Mouse (Mus musculus): Measurements from ENCODE around the gene Hps1. TPM values are rescaled to one million over a fixed set of nuclear protein-coding genes. Genes with fewer than 3 reads are reported as not detected.
"Not testable (repeated sequence)": the region's sequence is repeated elsewhere in the genome, so short reads cannot be mapped to it uniquely, and the experiment has no call there.

Gene Hps1
- 1 to 10 TPM; 2.8 to 3.6 TPM for total RNA-seq (2021)

DNA sequence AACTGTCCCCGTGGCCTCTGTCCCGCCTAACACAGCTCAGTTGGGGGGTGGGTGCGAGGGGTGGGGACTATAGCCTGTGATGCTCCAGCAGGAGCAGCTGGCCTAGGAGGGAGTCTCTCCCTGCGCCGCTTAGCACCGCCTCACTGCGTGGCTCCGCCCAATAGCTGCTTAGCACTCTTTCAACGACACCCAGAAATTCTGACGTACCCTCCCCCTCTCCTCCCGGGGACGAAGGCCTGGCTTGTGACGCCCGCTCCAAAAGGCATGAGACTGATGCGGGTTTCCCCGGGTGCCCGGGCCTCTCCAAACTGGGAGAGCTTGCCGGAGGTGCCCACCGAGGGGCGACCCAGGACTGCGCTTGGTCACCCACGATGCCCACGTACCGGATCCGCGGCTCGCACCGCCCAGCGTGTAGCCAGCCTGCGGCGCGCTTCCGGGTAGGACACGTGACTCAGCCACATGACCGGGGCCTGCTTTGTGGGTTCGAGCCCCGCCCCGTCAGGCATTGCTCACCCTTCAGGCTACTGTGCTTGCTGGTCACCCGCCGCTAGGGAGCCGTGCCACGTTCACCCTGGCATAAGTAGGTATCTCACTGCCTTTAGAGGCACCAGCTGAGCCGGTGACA lies at the start of gene Hps1:
Gene Hps1, minus strand, starts transcription at position 448 of the 625 bp plus-strand sequence.
- intact Hi-C loops (cut with DNase I), result no loop called here
- peak; percentile 90 to 91 for DNase-seq

DNA sequence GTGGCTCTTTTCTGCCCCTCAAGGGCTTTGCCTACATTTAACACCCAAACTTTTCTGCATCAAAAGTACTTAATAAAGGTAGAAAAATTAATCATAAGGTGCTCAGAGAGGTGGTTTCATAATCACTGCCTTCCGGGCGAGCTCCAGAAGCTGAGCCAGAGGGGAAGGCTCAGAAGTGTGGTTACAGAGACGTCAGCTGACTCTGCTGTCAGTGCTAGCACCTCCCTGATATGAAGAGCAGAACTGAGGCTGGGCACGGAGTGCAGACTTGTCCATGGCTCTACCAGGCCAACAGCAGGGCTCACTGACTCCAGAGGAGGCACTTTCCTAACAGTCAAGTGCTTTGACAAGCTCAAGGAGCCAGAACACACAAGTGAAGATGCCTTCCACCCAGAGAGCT lies 49.4 kb upstream of the Hps1 start:
- DNase-seq, result no peak
- intact Hi-C loops (cut with DNase I), result no loop called here

DNA sequence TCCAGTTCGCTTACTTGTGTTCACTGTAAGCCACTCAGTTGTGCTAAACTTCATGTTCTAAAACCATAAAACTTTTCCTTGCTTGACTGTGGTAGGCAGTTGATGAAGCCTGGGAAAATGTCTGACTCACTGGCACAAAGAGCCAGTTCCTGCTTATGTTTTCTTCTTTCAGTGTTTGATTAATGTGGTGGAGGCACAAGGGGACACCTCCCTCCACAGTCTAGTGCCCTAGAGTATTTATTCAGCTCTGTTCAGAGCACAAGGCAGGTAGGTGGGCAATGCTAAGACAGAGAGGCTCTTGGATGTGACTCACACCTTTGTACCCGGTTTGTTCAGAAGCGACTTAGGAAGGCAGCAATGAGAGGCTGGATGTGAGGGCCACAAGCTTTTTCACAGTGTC lies 48.1 kb upstream of the Hps1 start:
- intact Hi-C loops (cut with DNase I), result no loop called here
- DNase-seq, result no peak

DNA sequence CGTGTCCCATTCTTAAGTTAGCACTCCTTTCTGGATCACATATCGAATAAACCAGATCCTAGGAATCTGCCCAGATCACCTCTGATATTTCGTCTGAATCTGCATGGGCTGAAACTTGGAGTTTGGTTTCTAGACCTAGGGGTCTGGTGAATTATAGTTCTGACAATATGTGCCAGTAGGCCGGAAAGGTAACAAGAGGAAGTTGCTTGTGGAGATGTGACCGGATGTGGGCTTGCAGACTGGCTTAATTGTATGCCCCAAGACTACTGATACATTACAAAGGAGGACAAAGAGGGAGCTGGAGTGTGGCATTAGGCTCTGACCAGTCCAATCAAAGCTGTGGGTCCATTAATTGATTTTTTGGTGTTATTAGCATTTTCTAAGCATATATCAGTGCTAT lies 40.3 kb upstream of the Hps1 start:
- no peak for DNase-seq
- intact Hi-C loops (cut with DNase I), result no loop called here

DNA sequence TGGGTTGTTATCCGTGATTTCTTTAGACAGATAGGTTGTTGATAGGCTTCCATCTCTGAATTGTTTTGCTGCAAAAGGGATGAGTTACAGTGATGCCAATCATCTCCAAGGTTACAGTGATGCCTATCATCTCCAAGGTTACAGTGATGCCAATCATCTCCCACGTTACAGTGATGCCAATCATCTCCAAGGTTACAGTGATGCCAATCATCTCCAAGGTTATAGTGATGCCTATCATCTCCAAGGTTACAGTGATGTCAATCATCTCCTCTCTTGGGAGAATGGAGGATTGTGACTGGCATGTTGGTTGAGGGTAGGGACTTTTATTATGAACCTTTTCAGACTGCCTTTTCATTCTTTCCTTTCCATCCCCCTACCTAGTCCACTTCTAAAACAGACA lies 38.0 kb upstream of the Hps1 start:
- intact Hi-C loops (cut with DNase I), result no loop called here
- no peak for DNase-seq

DNA sequence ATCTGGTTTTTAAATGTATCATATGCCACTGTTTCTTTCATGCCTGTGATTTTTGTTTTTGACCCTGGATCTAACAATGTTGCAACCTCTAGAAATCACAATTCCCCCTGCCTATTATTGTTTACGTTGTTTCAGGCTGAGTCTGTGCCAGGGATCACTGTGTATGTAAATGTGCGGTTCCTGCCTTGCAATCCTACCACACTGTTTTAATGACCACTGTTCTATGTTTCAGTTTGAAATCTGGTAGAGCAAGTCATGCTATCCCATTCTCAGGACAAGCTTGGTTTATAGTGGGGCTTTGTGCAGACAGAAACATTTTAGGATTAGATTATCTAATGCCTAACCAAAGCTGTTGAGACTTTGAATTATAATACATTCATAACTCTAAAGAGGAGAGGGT lies 36.5 kb upstream of the Hps1 start:
- intact Hi-C loops (cut with DNase I), result no loop called here
- DNase-seq, result no peak

DNA sequence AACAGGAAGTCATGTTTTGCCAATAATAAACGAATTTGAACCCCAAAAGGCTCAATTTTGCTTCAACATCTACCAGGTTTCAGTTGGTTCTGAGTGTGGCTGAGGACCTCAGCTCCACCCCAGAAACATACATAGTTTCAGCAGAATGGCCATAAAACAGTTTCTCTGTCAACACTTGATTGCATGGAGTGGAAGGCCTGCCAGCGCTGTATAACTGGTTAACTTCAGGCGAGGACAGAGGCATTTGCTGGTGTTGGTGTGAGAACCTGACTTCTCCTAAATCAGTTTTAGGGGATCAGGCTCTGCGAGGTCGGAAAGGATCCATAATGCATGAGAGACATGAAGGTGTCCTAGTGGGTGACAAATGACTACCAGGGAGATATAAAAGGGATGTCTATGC lies 30.4 kb upstream of the Hps1 start:
- DNase-seq, result no peak
- intact Hi-C loops (cut with DNase I), result no loop called here

DNA sequence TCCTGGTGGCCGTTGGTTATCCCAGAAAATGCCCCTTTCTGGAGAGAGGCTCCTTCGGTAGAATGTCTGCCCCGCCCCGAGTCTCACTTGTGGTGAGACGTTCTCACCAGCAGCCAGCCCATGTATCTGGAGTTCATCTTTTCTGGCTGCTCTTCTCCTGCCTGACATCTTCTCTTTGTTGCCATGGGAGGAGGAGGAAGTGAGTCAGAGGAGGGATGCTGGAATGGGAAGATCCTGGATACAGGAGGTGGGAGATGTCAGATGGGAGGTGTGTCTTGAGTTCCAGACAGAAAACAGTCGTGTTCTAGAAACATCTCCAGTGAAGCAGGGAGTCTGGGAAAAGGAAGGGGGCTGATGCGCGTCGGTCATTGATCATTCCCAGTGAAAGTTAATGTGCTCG lies 29.7 kb upstream of the Hps1 start:
- DNase-seq, result no peak
- intact Hi-C loops (cut with DNase I), result no loop called here

DNA sequence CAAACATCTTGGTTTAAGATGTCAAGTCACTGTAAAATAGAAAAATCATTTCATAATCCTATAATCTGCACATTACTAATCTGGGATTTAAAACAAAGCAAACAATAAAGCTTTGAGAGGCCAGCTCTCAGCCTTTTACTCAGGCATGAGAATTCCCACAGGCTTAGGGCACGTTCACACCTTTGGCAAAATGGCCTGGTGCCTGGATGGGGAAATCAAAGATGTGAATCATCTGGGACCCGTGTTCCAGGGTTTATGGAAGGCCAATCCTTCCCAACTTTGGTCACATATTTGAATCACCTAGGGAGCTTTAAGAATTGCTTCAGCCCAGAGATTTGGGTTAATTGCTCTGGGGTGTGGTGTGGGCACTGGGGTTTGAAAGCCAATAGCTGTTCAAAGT lies 18.1 kb upstream of the Hps1 start:
- intact Hi-C loops (cut with DNase I), result loop anchor here (5.0 kb wide), 1 partner anchor 679 kb away; no protein-coding TSS in a partner anchor

DNA sequence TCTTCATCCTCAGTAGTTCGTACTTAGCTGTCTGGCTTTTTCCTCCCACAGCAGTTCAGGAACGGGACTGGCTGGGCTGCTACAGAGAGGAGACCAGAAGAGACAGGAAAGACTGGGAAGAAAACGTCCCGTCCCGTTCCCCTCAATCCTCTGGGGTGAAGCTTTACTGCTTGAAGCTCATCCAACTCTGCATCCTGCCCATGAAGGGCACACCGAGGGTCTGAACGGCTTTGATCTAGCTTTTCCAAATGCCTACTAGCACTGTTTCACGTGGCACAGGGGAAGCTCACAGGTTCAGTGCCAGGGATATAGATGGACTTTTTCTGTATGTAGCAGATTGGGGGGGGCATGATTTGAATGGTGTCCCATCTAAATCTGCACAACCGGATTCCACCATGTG lies 16.0 kb upstream of the Hps1 start:
- DNase-seq, result no peak
- intact Hi-C loops (cut with DNase I), result loop anchor here (1.0 to 5.0 kb wide), 4 partner anchors 231 to 682 kb away; no protein-coding TSS in a partner anchor

More for the DNA sequence above, 18.1 kb upstream of the Hps1 start:
- no peak for DNase-seq

DNA sequence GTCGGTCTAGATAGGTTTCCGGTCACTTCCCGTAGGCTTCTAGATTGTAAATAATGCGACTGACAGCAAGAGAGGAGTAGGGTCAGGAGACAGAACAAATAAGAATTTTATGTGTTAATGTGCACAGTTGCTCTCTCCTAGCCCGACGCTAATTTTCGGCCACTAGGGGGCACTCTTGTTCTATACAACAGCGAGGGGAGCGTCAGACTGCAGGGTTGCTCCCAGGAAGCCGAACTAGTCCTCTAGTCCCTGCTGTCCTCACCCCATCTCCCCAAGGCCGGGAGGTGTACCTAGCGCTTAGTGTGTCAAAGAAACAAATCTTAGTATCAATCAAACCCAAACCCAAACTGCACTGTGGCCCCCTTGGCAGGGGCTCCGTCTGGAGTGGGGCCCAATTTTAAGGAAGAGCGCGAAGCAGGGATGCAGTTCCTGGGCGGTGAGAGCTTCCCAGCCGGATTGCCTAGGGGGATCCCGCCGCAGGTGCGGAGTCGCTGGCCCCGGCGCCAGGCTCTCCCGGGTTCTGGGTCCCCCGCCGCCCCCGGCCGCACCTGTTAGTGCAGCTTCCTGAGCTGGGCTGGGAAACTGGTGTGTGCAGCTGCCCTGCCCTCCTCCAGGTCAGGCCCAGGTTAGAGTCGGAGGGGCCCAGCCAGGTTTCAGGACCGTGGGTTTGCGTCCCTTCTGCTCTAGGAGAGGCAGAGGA lies 15.3 kb upstream of the Hps1 start:
- intact Hi-C loops (cut with DNase I), result loop anchor here (1.0 to 5.0 kb wide), 4 partner anchors 232 to 682 kb away; no protein-coding TSS in a partner anchor
- DNase-seq, result peak; percentile 88 to 95

DNA sequence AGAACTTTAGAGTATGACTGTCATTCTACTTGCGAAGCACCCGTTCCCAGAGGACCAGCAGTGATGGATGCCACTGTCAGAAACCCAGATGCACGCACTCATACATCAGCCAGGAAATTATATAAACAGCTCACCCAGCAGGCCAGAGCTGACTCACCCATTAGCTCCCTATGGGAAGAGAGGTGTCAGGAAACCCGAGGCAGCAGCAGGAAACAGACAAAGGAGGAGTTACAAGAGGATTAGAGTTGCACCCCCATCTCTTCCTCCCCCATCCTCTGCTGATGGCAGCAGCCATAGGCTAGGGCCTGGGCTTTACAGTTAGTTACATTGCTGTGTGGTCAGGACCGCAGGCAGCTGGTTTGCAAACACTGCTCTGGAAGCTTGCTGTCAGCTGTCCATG lies 8.5 kb upstream of the Hps1 start:
- DNase-seq, result peak in 1 of 2 experiments; percentile 12
- intact Hi-C loops (cut with DNase I), result no loop called here

DNA sequence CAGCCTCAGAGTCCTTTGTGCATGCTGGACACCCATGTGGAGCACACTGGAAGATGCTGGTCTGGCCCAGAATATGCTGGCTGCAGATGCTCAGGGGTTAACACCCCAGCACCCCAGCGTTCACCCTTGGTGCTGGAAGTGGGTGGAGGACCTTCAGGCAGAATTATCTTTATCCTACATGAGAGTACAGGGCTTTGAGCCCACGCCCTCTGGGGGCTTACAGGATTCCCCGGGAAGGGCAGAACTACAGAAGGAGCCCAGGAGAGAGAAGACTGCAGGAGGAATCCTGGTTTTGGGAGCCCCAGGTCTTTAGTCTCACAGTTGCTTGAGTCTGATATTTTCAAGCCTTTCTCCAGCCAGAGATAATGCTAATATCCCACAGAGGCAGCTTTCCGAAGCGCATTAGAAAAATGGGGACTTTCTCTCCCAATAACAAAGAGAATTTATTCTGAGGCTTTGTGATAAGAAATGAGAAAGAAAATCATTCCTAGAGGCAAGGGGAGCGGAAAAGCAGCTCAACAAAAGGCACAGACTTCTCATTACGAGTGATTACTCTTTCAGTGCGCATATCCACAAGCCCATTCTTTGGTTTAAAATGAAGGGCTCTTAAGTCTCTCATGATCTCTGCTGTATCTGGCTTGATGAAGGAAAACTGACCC lies 5.9 kb upstream of the Hps1 start:
- intact Hi-C loops (cut with DNase I), result no loop called here
- no peak for DNase-seq

DNA sequence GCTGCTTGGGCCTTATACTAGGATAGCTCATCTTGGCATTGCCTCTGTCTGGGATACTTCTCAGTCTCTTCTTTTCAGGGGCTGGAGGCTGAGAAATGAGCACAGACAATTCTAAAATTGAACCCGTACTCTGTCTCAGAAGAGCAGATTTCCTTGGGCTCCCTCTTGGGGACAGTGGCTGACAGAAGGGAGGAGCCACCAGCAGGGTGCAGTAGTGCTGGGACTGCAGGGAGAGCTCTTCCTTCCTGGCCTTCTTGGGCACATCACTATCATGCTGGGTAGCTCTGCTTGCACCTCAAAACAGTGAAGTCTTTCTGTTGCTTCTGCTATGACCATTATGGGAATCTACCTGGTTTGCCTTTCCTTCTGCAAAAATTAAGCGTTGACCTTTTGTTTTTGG lies 5.4 kb upstream of the Hps1 start:
- DNase-seq, result no peak
- intact Hi-C loops (cut with DNase I), result no loop called here

DNA sequence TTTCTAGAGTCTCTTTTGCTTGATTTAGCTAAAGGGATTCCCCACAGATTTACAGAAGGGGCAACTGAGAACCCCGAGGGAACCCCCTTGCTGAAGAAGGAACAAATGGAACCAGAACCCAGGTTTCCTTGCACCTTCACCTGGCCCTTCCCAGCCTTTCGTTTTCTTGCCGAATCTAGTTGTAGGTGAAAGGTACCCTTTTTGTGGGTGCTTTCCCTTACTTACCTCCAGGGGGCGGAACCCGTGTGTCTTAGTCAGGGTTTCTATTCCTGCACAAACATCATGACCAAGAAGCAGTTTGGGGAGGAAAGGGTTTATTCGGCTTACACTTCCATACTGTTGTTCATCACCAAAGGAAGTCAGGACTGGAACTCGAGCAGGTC lies 369 bp upstream of the Hps1 start:
- intact Hi-C loops (cut with DNase I); DNase-seq: not testable (repeated sequence)

DNA sequence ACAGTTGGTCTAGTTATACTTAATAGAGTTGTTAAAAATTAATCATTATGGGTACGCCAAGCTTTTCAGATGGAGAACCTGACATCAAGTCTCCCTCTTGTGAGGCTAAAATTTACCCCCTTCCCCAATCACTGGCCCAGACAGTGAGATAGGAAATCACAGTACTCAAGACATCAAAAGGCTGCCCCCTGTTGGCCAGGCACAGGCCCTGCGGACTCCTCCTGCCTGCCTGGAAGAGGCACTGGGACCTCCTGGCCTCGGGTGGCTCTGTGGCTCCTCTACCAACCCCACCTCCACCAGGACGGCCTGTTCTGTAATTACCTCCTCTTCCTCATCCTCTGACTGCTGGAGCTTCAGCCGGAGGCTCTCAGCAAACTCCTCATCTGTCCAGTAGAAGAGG lies 2.0 kb downstream of the Hps1 start:
- intact Hi-C loops (cut with DNase I), result loop anchor here (2.0 kb wide), 1 partner anchor 23 kb away; no protein-coding TSS in a partner anchor
- peak in 1 of 2 experiments; percentile 38 for DNase-seq

DNA sequence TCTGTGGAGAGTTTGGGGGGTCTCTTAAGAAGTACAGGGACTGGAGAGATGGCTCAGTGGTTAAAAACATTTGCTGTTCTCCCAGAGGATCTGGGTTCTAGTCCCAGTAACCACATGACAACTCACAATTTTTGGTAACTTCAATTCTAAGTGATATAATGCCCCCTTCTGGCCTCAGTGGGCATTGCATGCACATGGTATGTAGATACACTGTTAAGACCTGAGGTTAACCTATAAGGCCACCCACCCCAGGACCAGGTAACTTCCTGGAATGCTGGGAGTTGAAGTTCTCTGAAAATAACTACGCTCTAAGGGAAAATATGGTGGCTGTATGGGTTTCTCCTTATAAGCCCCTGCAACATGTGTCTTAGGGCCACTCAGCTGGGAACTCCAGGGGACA lies 3.0 kb downstream of the Hps1 start:
- DNase-seq, result no peak
- intact Hi-C loops (cut with DNase I), result loop anchor here (2.0 kb wide), 1 partner anchor 22 kb away; no protein-coding TSS in a partner anchor

DNA sequence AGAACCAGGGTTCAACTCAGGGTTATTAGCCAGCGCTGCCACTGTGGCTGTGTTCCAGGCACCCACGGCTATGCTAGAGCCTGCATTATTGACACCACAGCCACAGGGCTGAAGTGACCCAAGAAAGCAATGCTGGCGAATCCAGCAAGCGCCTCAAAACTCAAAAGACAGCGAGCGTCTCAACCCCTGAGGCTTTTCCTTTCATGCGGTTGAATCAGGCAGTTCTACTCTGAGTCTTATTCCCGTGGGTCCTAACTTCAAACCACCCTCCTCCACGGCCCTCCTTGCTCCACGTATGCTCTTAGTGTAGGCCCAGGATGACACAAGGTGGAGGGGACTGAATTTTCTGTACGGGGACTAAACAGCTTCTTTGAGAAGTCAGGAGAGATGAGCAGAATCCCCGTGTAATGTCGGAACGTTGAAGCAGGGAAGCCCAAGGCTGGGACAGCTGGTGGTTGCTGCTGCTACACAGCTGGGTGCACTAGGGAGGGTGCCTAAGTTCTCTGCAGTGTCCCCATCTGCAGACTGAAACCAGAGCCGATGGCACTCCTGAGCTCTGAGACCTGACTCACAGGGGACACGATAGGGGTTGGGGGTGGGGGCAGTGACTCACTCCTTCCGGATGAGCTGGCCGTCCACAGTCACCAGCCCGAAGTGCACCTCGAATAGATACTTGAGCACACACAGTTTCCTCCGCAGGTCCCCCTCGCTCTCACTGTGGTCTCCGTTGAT lies 9.5 kb downstream of the Hps1 start:
- intact Hi-C loops (cut with DNase I), result no loop called here

DNA sequence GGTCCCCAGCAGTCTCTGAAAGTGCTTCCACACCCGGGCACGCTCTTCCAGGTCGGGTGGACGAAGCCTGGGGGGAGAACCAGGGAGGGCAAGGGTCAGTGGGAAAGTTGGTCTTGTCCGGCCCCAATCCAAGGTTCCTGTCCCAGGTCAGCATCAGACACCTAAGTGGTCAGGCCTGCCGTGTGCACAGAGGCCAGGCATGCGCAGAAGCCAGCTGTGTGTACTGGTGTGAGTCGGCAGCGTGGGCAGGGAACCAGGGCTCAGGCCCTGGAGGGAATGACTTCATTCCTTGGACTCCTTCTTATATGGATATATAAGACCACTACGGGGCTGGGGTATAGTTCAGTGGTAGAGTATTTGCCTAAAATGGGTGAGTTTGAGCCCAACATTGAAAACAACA lies 10.1 kb downstream of the Hps1 start:
- no peak for DNase-seq
- intact Hi-C loops (cut with DNase I), result no loop called here

More for the DNA sequence above, 9.5 kb downstream of the Hps1 start:
- no peak for DNase-seq

DNA sequence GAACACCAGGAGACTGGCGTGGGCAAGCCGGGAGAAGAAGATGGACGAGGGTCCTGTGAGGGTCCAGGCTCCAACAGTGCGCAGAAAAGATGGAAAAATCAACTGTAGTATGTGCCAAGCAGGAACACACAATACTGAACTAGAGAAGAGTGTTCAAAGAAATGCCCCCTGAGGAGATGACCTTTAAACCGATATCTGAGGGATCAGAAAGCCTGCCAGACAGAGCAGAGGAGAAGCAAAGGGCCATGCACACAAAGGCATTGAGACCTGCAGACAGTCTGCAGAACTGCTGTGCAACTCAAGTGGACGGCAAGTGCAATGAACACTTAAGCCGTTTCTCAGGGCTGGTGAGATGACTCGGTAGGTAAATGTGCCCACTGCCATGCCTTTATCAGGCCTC lies 12.4 kb downstream of the Hps1 start:
- DNase-seq, result no peak
- intact Hi-C loops (cut with DNase I), result no loop called here

DNA sequence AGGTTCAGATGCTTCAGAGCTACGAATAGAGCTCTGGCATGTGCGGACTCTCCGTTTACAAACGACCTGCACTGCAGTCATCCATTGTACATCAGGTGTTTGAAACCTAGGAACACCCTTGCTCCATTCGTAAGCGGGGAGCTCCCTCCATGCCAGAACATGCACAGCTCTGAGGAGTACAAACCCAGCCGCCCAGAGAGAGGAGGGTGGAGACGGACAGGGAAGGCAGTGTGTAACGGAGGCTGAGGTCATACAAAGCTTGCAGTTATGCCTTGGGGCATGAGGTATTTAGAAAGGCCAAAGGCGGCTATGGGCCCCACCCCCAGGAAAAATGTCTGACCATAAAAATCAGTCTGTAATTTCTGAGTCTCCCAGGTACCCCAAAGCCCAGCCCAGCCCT lies 15.4 kb downstream of the Hps1 start:
- DNase-seq, result no peak
- intact Hi-C loops (cut with DNase I), result no loop called here
